Mouse (Mus musculus) embryo, embryonic 10.5 days (tissue): ENCODE data around the gene Dolk.

Experiments
- DNase-seq: peaks from one replicate; pipeline ENCODE4 v3.0.0-alpha.2; 2015; ENCODE audit warnings: low spot score

The Dolk gene

DNA sequence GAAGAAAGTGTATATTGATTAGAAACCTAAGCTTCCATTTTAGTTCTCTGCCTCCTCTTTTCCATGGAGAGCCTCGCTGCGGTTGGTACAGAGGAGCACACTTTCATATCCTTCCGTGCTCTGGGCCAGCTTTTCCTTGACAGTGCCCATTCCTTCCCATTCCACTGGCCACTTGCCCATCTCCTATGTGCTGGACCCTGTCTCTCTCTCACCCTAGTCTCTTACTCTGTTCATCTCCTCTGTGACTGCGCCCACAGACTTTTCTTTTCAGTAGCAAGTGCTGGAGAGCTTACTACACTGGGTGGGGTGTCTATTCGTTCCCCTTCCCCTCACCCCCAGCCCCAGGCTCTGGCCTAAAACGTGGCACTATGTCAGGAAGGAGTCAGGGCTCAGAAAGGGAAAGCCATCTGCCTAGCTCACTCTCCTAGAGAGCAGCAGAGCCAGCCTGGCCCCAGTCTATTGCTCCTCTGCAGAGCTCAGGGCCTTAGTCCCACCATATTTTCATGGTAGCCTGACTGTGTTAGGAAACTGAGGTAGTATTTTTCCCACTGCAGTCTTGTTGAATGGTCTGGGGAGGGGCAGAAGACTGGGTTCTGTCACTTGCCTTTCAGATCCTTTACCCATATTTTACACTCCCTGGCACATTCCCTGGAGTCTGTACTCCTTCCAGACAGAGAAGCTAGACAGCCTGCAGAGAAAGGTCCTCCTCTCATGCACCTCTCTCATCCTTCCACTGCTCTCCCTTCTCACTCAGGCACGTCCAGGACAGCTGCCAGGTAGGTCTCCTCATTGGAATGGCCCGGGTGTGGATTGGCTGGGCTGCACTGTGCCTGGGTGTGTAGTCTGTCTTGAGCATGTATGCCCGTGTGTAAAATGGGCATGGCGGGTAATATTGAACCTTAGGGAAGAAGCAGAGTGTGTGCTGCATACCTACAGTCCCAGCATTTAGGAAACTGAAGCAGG lies 35.7 kb downstream of the Dolk start:
- no peak for DNase-seq

DNA sequence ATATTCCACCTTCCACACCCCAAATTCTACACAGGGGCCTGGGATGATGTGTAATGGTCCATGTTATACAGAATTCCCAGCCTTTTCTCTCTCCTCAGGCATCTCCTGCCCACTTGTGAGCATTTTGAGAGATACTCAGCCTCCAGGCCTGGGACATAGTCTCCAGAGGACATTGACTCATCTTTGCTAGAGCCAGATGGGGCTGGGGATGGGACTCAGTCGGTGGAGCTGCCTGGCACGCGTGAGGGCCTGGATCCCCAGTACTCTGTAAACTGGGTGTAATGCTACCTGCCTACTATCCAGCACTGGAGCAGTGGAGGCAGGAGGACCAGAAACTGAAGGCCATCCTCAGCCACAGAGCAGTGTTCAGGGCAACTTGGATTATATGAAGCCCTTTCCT lies 37.0 kb downstream of the Dolk start:
- no peak for DNase-seq

DNA sequence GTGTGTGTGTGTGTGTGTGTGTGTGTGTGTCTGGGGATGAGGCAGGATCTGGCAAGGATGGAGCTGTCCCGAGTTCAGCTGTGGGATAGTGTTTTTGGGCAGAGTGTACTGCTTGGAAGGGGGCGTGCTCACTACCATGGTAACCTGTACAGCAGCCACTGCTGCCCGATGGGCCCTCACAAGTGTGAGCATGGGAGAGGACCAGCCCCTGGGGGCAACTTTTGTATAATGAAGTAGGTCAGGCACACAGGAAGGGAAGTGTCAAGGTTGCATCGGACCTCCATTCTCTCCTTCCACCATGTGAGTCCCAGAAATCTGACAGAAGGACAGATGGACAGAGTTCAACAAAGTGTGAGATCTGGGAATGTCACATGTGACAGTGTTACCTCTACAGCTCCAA lies 38.5 kb downstream of the Dolk start:
- DNase-seq = no peak

DNA sequence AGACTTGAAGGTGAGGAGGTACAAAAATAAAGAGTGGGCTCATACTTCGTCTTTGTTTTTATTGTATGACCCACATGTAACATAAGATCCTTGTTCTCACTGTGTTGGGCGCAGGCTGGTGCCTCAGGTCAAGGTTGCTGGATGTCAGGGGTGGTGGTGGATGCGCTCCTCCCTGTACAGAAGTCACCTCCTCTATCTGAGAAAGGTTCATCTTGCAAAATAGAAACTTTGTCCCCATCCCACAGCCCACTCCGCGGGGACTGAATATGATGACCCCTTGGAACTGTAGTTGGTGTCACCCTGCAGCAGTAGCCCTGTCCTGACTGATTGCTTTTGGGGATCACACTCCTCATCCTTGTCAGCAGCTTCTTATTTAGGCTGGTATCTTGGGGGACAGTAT lies 39.1 kb downstream of the Dolk start:
- no peak for DNase-seq

DNA sequence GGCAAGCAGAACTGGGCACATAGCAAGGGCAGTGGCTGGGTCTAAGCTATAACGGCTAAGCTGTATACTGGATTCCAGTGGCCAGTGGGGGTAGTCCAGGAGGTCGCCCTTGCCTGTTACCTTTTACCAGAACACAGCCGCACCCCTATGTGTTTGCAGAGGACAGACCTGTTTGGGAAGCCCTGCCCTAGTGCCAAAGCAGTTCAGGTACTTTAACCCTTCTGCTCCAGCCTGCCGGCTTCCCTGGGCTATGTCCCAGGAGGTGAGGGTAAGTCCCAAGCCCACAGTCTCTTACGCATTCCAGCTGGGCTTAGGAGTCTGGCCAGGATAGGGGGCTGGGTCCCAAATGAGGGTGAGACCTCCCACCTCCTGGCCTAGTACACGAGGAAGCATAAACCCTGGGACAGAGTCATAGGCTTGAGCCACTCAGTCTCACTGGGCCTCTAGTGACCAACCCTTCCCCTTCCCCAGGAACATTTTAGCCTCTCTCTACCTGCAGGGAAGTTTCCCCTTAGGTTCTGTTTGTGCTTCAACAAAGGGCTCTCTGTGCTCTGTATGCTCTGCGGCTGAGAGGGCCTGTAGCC lies 41.4 kb downstream of the Dolk start:
- DNase-seq = no peak

DNA sequence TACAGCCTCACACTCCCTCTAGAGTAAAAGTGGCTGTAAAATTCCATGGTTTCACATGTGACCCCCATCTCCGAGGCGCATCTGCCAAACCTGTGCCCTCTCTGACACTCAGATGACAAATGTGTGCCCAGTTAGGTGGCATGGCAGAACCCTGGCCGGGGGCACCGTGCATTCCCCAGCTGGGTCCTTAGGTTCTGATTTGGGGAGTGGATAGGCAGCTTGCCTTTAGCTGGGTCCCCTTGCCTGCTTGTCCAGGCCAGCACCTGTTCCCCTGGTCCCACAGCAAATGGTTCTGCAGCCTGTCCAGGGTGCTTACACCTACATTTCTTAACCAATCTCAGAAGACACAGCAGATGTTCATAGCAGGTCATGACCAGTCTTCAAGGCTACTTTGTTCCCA lies 42.7 kb downstream of the Dolk start:
- no peak for DNase-seq

DNA sequence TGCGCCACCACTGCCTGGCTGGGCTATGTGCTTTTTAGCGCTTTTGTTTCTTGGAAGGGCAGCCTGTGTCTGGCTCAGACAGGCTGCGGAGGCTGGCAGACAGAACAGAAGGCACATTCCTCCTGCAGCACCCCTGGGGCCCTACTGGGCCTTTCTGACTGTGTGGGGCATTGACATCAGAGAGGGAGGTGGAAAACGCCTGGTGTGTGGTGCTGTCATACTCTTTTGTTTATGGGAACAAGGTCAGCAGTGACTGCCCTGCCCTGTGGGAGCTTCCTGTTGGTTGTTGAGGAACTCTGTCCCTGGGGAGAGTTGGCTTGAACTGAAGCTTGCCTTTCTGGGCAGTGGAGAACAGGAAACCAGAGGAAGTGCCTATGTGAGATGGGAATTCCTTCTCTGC lies 43.6 kb downstream of the Dolk start:
- peak; percentile 69 for DNase-seq

DNA sequence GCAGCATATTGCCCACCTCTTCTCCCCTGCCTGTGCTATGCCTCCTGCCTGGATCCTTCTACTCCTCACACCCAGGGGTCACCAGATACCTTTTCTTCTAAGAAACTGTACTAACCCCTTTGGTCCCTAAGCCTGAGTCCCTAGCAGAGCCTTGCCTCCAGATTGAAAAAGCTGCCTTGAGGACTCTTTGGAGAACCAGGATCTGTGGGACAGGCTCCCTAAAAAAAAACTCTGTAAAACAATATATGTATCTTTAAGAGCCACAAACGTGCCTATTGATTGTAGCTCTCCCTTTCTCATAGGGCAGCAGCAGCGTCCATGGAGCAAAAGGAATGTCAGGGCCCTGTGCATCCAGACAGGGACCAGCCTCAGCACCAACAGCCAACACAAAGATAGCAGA lies 45.9 kb downstream of the Dolk start, which contains the start of gene Gm28035:
TSS of gene Gm28035 (plus strand) at position 301 of the 400 bp plus-strand sequence.
- no peak for DNase-seq

DNA sequence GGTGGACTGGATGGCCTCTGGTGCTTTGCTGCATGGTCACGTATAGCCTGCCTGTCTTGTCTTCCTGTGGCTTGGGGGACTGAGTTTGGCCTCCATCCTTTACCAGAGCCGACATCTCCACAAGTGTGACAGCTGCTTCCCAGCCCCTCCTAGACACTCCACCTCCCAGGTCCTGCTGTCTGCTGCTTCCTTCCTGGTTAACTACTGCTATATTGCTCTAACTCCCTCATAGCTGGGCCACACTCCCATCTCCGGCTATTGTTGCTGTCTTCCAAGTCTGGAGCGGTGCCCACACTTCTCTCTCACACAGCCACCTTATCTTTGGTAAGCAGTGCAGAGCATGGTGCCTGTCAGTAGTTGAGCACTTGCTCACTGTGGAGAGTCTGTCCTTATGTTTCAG lies 46.4 kb downstream of the Dolk start:
- DNase-seq = no peak

DNA sequence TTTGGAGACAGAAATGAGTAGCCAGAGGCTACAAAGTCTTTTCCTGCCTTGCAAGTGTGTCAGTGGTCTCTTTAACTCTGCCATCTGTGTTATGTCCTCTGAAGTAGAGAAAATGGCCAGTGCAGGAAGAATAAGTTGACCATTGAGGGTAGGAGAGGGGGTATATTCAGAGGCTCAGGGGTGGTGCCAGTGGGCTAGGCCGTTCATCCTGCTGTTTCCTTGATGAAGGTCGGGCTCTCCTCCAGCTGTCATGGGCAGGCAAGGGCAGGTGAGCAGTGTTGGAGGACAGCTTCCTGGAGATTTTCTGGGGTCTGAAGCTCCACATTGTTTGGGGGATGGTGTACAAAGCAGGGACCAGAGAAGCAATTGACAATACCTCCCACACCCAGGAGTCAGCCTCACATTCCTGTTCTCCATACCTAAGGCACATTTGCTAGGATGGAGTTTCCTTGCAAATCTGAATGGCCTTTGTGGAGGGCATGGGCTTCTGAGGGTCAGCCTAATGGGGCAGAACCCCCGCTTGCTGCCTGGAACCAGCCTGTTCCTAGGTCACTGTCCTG lies 47.1 kb downstream of the Dolk start:
- no peak for DNase-seq

DNA sequence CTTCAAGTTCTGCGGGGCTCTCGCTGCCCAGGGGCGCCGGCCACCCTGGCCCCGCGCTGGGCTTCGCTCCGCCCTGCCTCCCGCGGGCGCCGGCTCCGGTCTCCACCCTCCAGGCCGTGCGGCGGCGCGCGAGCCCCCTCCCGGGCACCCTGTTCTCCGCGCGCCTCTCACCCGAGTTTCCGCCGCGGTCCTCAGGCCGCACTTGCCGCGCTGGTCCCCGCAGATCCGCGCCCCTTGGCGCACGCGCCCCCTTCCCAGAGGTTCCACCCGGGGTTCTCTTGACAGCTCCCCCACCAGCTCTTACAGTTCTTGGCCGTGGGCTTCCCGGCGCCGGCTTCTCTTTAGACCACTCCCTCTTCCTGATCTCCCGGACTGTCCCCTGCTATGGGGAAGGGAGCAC lies 48.3 kb downstream of the Dolk start:
- DNase-seq = peak; percentile 69

DNA sequence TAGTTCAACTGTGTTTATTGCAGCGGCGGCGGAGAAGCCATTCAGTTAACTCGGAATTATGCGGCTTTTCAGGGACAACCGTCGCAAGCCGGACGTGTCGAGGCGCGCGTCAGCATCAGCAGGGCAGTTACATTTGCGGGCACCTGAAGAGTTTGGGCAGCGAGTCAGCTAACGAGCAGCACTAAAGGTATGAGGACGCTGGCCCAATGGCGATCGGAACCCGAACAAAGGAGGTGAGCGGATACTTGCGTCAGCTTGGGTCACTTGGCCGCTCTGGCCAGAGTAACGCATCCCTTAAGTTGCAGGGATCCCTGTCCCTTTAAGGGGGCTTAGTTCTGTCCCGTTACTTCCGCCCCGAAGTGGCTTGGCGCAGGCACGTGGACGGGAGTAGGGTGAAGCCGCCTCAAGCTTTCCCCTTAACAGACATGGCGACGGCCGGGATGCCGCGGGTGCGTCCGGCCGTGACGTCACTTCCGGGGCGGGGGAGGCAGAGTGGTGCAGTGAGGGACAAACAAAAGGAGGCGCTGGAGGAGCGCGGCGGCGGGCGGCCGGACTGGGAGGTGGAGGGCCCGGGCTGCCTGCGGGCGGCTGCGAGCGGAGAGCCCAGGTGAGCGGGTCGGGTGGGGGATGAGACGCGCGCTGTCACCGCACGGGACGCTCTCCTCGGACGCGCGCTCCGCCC lies 48.8 kb downstream of the Dolk start, which contains the start of gene Lrrc8a:
TSS of gene Lrrc8a (plus strand) at position 517 of the 682 bp plus-strand sequence.
- peak; percentile 98 for DNase-seq

DNA sequence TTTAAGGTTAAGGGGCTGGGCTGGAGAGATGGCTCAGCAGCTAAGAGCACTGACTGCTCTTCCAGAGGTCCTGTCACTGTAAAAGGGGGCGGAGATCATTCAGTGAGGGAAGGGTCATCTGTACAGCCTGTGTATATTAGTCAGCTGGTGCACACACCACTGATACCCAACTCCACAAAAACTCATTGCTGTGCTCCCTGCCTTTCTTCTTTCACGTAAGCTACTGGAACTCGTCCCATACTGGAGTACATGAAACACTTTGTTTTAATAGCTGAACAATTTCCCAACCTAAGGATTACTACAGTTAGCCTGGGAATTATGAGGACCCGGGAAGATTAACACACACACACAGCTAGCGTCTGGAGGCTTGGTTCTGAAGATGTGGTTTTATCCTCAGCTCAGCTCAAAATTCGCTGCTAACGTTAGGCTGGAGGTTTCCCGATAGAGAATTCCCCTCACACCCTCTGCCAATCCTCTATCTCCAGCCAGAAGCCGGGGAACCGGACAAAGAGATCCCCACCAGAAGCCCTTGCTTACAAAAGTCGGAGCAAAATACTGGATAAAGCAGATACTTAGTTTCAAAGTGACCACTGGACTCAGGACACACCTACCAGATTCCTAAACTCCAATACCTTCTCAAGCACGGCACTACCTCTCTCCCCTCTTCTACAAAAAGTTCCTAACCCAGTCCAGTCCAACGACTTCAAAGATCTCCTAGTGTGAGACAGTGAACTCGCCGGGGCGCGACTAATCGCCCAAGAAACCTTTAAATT lies 49.5 kb downstream of the Dolk start:
- peak; percentile 55 for DNase-seq

DNA sequence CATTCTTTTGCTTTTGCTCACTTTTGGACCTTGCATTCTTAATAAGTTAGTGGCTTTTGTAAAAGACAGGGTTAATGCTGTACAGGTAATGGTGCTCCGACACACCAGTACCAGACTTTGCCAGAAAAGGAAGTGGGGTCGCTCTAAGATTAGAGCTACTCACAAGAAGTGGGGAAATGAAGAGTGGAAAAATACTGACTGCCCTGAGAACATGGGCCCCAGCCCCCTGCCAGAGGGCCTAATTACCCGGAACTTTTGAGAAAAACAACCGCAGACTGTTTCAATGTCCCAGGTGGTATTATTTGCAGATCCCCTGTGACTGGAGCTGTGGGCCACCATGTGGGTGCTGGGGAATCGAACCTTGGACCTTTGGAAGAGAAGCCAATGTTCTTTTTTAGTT lies 50.5 kb downstream of the Dolk start:
- DNase-seq = no peak
